Mouse (Mus musculus) CH12.LX (cell line): ENCODE results near the gene Mmp24. TPM values are rescaled to one million over a fixed set of nuclear protein-coding genes. Genes with fewer than 3 reads are reported as not detected.

Source experiments
- DNase-seq: peaks from one replicate; pipeline ENCODE4 v3.0.0-alpha.2; 2013; ENCODE audit errors: extremely low read depth
- H3K27ac ChIP-seq: 2 replicates; pipeline ENCODE4 v1.5.1; 2012; ENCODE audit warnings: low read depth, mild to moderate bottlenecking, control low read depth, moderate library complexity; ENCODE audit not compliant: insufficient read depth
- H3K27me3 ChIP-seq: replicated peaks from 2 replicates; pipeline ENCODE3; 2012; ENCODE audit warnings: inconsistent platforms
- H3K36me3 ChIP-seq, 2 experiments: replicated peaks in 1 of 2; 2 replicates each; pipeline versions ENCODE3 to v1.6.1; 2012; ENCODE audit warnings: inconsistent platforms in 1 of 2, low read length in 1 of 2, mild to moderate bottlenecking in 1 of 2, mixed read lengths in 1 of 2, moderate library complexity in 1 of 2; ENCODE audit not compliant: control insufficient read depth in 1 of 2, insufficient read depth in 1 of 2
- H3K4me1 ChIP-seq, 2 experiments: 2 replicates each; pipeline ENCODE4 v1.6.1; 2012; ENCODE audit warnings: inconsistent platforms in 1 of 2, moderate library complexity in 1 of 2; ENCODE audit not compliant: insufficient read depth in 2 of 2, control insufficient read depth in 1 of 2
- H3K4me2 ChIP-seq: 2 replicates; pipeline ENCODE4 v1.6.1; 2012; ENCODE audit warnings: low read depth, mild to moderate bottlenecking, control low read depth; ENCODE audit not compliant: poor library complexity, insufficient read depth, severe bottlenecking
- H3K4me3 ChIP-seq, 3 experiments: fragments of 150-350 bp in 1 of 3; sonication (generic) in 1 of 3; replicated peaks in 1 of 3; 2 replicates each; pipeline versions ENCODE3 to v1.5.1; 2011 to 2012; ENCODE audit warnings: low read depth in 2 of 3, low read length in 2 of 3, mild to moderate bottlenecking in 2 of 3, moderate library complexity in 2 of 3, control low read depth in 1 of 3, improper control_type of control experiment in 1 of 3, inconsistent platforms in 1 of 3, mixed read lengths in 1 of 3; ENCODE audit not compliant: poor library complexity in 1 of 3
- H3K79me2 ChIP-seq: replicated peaks from 2 replicates; pipeline ENCODE4 v1.6.1; 2012; ENCODE audit warnings: mild to moderate bottlenecking, moderate library complexity; ENCODE audit not compliant: control insufficient read depth, poor library complexity, insufficient read depth, severe bottlenecking; ENCODE audit errors: extremely low read depth
- H3K9ac ChIP-seq: 2 replicates; pipeline ENCODE4 v1.6.1; 2012; ENCODE audit warnings: low read depth, mild to moderate bottlenecking, control low read depth, moderate library complexity; ENCODE audit not compliant: insufficient read depth
- H3K9me3 ChIP-seq: replicated peaks from 2 replicates; pipeline ENCODE3; 2012; ENCODE audit warnings: low read length, inconsistent platforms, mixed read lengths
- BHLHE40 ChIP-seq: IDR thresholded peaks from 2 replicates; pipeline ENCODE4 v1.6.1; 2011; ENCODE audit warnings: mild to moderate bottlenecking, low read depth, low read length, improper control_type of control experiment
- CTCF ChIP-seq, 2 experiments: IDR thresholded peaks in 1 of 2; conservative IDR thresholded peaks in 1 of 2; 2 replicates each; pipeline ENCODE4 v1.5.1; 2011 to 2012; ENCODE audit warnings: low read depth in 2 of 2, low read length in 2 of 2, improper control_type of control experiment in 1 of 2, inconsistent platforms in 1 of 2, mild to moderate bottlenecking in 1 of 2, moderate library complexity in 1 of 2
- E2F4 ChIP-seq: IDR thresholded peaks from 2 replicates; pipeline ENCODE4 v1.6.1; 2011; ENCODE audit warnings: low read depth, low read length, improper control_type of control experiment; ENCODE audit not compliant: insufficient replicate concordance
- GABPA ChIP-seq: IDR thresholded peaks from 2 replicates; pipeline ENCODE4 v1.6.1; 2012; ENCODE audit warnings: low read depth, low read length, improper control_type of control experiment, inconsistent platforms; ENCODE audit not compliant: insufficient replicate concordance
- JUN ChIP-seq: IDR thresholded peaks from 2 replicates; pipeline ENCODE4 v1.6.1; 2011; ENCODE audit warnings: low read depth, mild to moderate bottlenecking, low read length, improper control_type of control experiment, moderate library complexity; ENCODE audit not compliant: insufficient read depth
- KAT2A ChIP-seq: IDR thresholded peaks from 2 replicates; pipeline ENCODE4 v1.6.1; 2012; ENCODE audit warnings: low read length, improper control_type of control experiment, inconsistent platforms; ENCODE audit not compliant: insufficient replicate concordance
- NRF1 ChIP-seq: IDR thresholded peaks from 2 replicates; pipeline ENCODE4 v1.6.1; 2014; ENCODE audit warnings: low read depth, mild to moderate bottlenecking, inconsistent platforms, low read length, improper control_type of control experiment, moderate library complexity
- PAX5 ChIP-seq: IDR thresholded peaks from 2 replicates; pipeline ENCODE4 v1.6.1; 2012; ENCODE audit warnings: low read length, inconsistent platforms, mixed read lengths
- POLR2A ChIP-seq: IDR thresholded peaks from 2 replicates; pipeline ENCODE4 v1.6.1; 2011; ENCODE audit warnings: low read depth, mild to moderate bottlenecking, improper control_type of control experiment, low read length
- SIN3A ChIP-seq: IDR thresholded peaks from 2 replicates; pipeline ENCODE4 v1.6.1; 2012; ENCODE audit warnings: low read length, improper control_type of control experiment, inconsistent platforms
- SMC3 ChIP-seq: IDR thresholded peaks from 2 replicates; pipeline ENCODE4 v1.6.1; 2011; ENCODE audit warnings: low read depth, low read length, improper control_type of control experiment
- TBP ChIP-seq: conservative IDR thresholded peaks from 2 replicates; pipeline ENCODE4 v1.6.1; 2011; ENCODE audit warnings: low read depth, low read length, improper control_type of control experiment
- ZC3H11A ChIP-seq: IDR thresholded peaks from 2 replicates; pipeline ENCODE4 v1.6.1; 2012; ENCODE audit warnings: low read depth, mild to moderate bottlenecking, inconsistent platforms, low read length, improper control_type of control experiment
- ZNF384 ChIP-seq: IDR thresholded peaks from 2 replicates; pipeline ENCODE4 v1.6.1; 2012; ENCODE audit warnings: low read depth, low read length, improper control_type of control experiment, inconsistent platforms
- dilution Hi-C: fragments of 300-500 bp; cut with MboI; formaldehyde crosslinking; loops from 2 replicates; pipeline ENCODE4 v1.14.3; 2020; ENCODE audit warnings: low sequenced_read_pairs; ENCODE audit not compliant: extremely low pct_unique_long_range_greater_than_20kb, extremely low pct_ligation_motif_present
- in situ Hi-C: fragments of 300-500 bp; cut with MboI; formaldehyde crosslinking; loops from 3 replicates; pipeline ENCODE4 v1.14.3; 2019; ENCODE audit warnings: low sequenced_read_pairs, low pct_ligation_motif_present, low pct_unique_long_range_greater_than_20kb, mixed read lengths
- polyA plus RNA-seq: library from polyadenylated mRNA; unstranded; fragments of >175 nt; gene quantifications from 2 replicates; pipeline ENCODE4 v1.2.1, GENCODE M21; 2012; ENCODE audit warnings: low read depth; ENCODE audit not compliant: insufficient read length
- total RNA-seq, 2 experiments: library from RNA; depleted of rRNA; stranded (reverse); fragments of 300-350 nt in 1 of 2; fragments of >200 nt in 1 of 2; gene quantifications; 2 replicates each; pipeline ENCODE4 v1.2.3; 2012 to 2014

The Mmp24 gene
- total and polyA plus RNA-seq, 3 experiments, result 0.42 TPM; not detected in 2

DNA sequence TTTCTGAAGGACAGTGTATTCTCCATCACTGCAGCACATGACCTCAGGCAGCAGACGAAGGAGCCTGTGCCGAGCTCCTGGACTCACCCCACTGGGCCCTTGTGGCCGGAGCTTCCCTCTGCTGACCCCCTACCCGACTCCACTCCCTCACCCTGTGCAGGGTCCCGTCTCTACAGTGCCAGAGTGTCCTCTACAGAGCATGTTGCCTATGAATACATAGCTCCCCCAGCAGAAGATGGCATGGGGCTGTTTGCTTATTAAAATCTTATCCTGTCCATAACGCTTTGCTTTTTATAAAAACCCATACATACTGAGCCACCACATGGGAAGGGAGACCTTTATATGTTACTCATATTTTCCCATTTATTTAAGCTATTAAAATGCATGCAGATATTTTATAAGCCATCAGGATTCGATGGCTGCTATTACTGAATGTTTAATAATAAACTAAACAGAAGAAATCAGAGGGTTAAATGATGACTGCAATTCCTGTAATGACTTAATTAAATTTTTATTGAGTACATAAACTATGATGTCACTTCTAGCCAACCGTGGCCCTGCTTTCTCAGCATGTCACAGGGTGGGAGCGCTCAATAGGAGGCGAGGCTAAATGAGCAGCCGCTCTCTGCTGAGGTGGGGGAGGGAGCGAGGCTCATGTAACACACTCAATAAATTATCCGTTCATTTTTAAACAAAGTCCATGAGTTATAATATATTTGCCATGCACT lies 87.6 kb downstream of the Mmp24 start:
- TF ChIP-seq SMC3 (no peak), ZC3H11A (no peak), CTCF (conservative IDR thresholded peaks at IDR 0.05 in 1 of 2, IDR thresholded peaks at IDR 0.05 in 1 of 2; ENCODE audit: low read depth in 2 of 2, low read length in 2 of 2) (no peak), GABPA (no peak), BHLHE40 (no peak), KAT2A (no peak), ZNF384 (no peak), E2F4 (no peak), POLR2A (no peak), NRF1 (no peak), JUN (no peak), PAX5 (no peak), SIN3A (no peak)
- Histone ChIP-seq H3K4me2 (no peak overlapping the region), H3K9ac (no peak overlapping the region), H3K27ac (no peak overlapping the region), H3K27me3 (no peaks in the 10 kb centered on the region), H3K36me3 (peaks cover 4 to 80% of the 10 kb centered on the region in 2 experiments), H3K4me1 (peaks cover 0 to 11% of the 10 kb centered on the region in 2 experiments; a peak in 1 of 4 replicates), H3K9me3 (no peaks in the 10 kb centered on the region), H3K79me2 (no peaks in the 10 kb centered on the region; the same call in 1 of the 2 replicates), H3K4me3 (no peak overlapping the region)
- DNase-seq, result no peak
- dilution Hi-C loops, result no loop called here
- in situ Hi-C loops, result no loop called here

DNA sequence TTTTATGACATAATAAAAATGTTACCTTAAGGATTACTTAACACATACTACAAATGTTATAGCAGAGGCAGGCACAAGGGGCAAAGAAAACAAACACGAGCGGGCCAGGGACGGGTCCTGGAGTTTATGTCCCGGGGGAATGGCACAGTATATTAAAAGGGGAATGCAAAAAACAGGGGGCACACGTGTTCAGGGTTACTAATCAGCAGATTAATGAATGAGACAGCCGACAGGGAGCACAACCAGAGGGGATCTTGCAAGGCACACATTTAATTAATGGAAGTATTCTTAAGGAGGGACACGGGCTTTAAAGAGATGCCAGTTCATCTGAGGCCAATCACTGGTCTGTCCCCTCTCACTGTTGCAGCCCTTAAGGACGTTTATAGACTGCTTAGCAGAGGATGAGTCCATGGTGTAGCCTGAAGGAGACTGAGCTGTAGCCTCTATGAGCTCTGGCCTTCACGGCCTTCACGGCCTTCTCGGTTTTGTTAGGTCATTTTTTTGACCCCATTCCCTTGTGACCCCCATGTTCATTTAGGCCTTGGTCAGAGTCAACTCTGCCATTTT lies 88.2 kb downstream of the Mmp24 start:
- Histone ChIP-seq H3K9me3 (no peaks in the 10 kb centered on the region), H3K79me2 (no peaks in the 10 kb centered on the region; the same call in 1 of the 2 replicates), H3K27me3 (no peaks in the 10 kb centered on the region), H3K4me1 (peaks cover 0 to 17% of the 10 kb centered on the region in 2 experiments; a peak in 2 of 4 replicates), H3K4me3 (no peak overlapping the region), H3K4me2 (no peak overlapping the region), H3K9ac (no peak overlapping the region), H3K27ac (no peak overlapping the region), H3K36me3 (peaks cover under 1 to 79% of the 10 kb centered on the region in 2 experiments)
- no peak for TF ChIP-seq TBP
- no peak for DNase-seq
- in situ Hi-C loops, result no loop called here
- dilution Hi-C loops, result no loop called here

Other genes starting within 250 kb of the Mmp24 start
- gene Gss, start 182.5 kb upstream of the Mmp24 start, total RNA-seq (2012; rRNA removed), result 16.8 and 17.3 TPM in 2 replicates
- gene Gss, start 182.5 kb upstream of the Mmp24 start, total RNA-seq (2014; rRNA removed), result 20.1 and 21.9 TPM in 2 replicates
- gene Gss, start 182.5 kb upstream of the Mmp24 start, polyA plus RNA-seq, result 18.0 and 20.6 TPM in 2 replicates
- gene Myh7b, start 164.1 kb upstream of the Mmp24 start, total RNA-seq (2012; rRNA removed), result under 0.01 and 0.51 TPM in 2 replicates
- 0.43 TPM in 1 of 2 replicates, not detected in the other for gene Myh7b, start 164.1 kb upstream of the Mmp24 start, total RNA-seq (2014; rRNA removed)
- not detected in 2 replicates for gene Myh7b, start 164.1 kb upstream of the Mmp24 start, polyA plus RNA-seq
- 49.1 and 52.8 TPM in 2 replicates for gene Trpc4ap, start 83.0 kb upstream of the Mmp24 start, total RNA-seq (2012; rRNA removed)
- 53.7 and 55.8 TPM in 2 replicates for gene Trpc4ap, start 83.0 kb upstream of the Mmp24 start, total RNA-seq (2014; rRNA removed)
- 73.3 and 105 TPM in 2 replicates for gene Trpc4ap, start 83.0 kb upstream of the Mmp24 start, polyA plus RNA-seq
- gene Edem2, start 45.9 kb upstream of the Mmp24 start, total RNA-seq (2012; rRNA removed), result 69.3 and 71.8 TPM in 2 replicates
- 48.7 and 53.1 TPM in 2 replicates for gene Edem2, start 45.9 kb upstream of the Mmp24 start, total RNA-seq (2014; rRNA removed)
- gene Edem2, start 45.9 kb upstream of the Mmp24 start, polyA plus RNA-seq, result 38.5 and 42.5 TPM in 2 replicates
- not detected in 2 replicates for gene Gm17581, start 39.5 kb upstream of the Mmp24 start, total RNA-seq (2012; rRNA removed)
- not detected in 2 replicates for gene Gm17581, start 39.5 kb upstream of the Mmp24 start, total RNA-seq (2014; rRNA removed)
- not detected in 2 replicates for gene Gm17581, start 39.5 kb upstream of the Mmp24 start, polyA plus RNA-seq
- 1.4 and 2.8 TPM in 2 replicates for gene Procr, start 24.2 kb upstream of the Mmp24 start, total RNA-seq (2012; rRNA removed)
- not detected in 2 replicates for gene Procr, start 24.2 kb upstream of the Mmp24 start, total RNA-seq (2014; rRNA removed)
- gene Procr, start 24.2 kb upstream of the Mmp24 start, polyA plus RNA-seq, result 0.14 and 0.20 TPM in 2 replicates
- gene BC029722, start 44.1 kb downstream of the Mmp24 start, total RNA-seq (2012; rRNA removed), result 12.4 and 12.7 TPM in 2 replicates
- 22.7 and 23.8 TPM in 2 replicates for gene BC029722, start 44.1 kb downstream of the Mmp24 start, total RNA-seq (2014; rRNA removed)
- 31.8 and 33.8 TPM in 2 replicates for gene BC029722, start 44.1 kb downstream of the Mmp24 start, polyA plus RNA-seq
- 289 and 331 TPM in 2 replicates for gene Eif6, start 51.6 kb downstream of the Mmp24 start, total RNA-seq (2012; rRNA removed)
- 211 and 220 TPM in 2 replicates for gene Eif6, start 51.6 kb downstream of the Mmp24 start, total RNA-seq (2014; rRNA removed)
- 453 and 463 TPM in 2 replicates for gene Eif6, start 51.6 kb downstream of the Mmp24 start, polyA plus RNA-seq
- gene Fam83c, start 59.5 kb downstream of the Mmp24 start, total RNA-seq (2012; rRNA removed), result 0.04 and 0.08 TPM in 2 replicates
- not detected in 2 replicates for gene Fam83c, start 59.5 kb downstream of the Mmp24 start, total RNA-seq (2014; rRNA removed)
- gene Fam83c, start 59.5 kb downstream of the Mmp24 start, polyA plus RNA-seq, result 0.08 and 0.09 TPM in 2 replicates
- 49.8 and 60.4 TPM in 2 replicates for gene Uqcc1, start 155.0 kb downstream of the Mmp24 start, total RNA-seq (2012; rRNA removed)
- gene Uqcc1, start 155.0 kb downstream of the Mmp24 start, total RNA-seq (2014; rRNA removed), result 55.2 and 66.8 TPM in 2 replicates
- 35.3 and 43.3 TPM in 2 replicates for gene Uqcc1, start 155.0 kb downstream of the Mmp24 start, polyA plus RNA-seq
- not detected in 2 replicates for gene Gm15557, start 165.4 kb downstream of the Mmp24 start, total RNA-seq (2012; rRNA removed)
- not detected in 2 replicates for gene Gm15557, start 165.4 kb downstream of the Mmp24 start, total RNA-seq (2014; rRNA removed)
- gene Gm15557, start 165.4 kb downstream of the Mmp24 start, polyA plus RNA-seq, result not detected in 2 replicates
- not detected in 2 replicates for gene Gdf5, start 170.0 kb downstream of the Mmp24 start, total RNA-seq (2012; rRNA removed)
- gene Gdf5, start 170.0 kb downstream of the Mmp24 start, total RNA-seq (2014; rRNA removed), result not detected in 2 replicates
- gene Gdf5, start 170.0 kb downstream of the Mmp24 start, polyA plus RNA-seq, result not detected in 2 replicates
- 29.1 and 31.4 TPM in 2 replicates for gene Cep250, start 181.1 kb downstream of the Mmp24 start, total RNA-seq (2012; rRNA removed)
- 13.5 and 17.7 TPM in 2 replicates for gene Cep250, start 181.1 kb downstream of the Mmp24 start, total RNA-seq (2014; rRNA removed)
- 25.8 and 26.3 TPM in 2 replicates for gene Cep250, start 181.1 kb downstream of the Mmp24 start, polyA plus RNA-seq
- gene 6430550D23Rik, start 232.6 kb downstream of the Mmp24 start, total RNA-seq (2012; rRNA removed), result 1.1 and 1.4 TPM in 2 replicates
- 0.78 and 1.1 TPM in 2 replicates for gene 6430550D23Rik, start 232.6 kb downstream of the Mmp24 start, total RNA-seq (2014; rRNA removed)
- gene 6430550D23Rik, start 232.6 kb downstream of the Mmp24 start, polyA plus RNA-seq, result 0.81 and 1.7 TPM in 2 replicates
- gene Ergic3, start 232.7 kb downstream of the Mmp24 start, total RNA-seq (2012; rRNA removed), result 132 and 136 TPM in 2 replicates
- 51.6 and 53.0 TPM in 2 replicates for gene Ergic3, start 232.7 kb downstream of the Mmp24 start, total RNA-seq (2014; rRNA removed)
- gene Ergic3, start 232.7 kb downstream of the Mmp24 start, polyA plus RNA-seq, result 146 and 163 TPM in 2 replicates